Mouse (Mus musculus) kidney, adult 18-20 months (tissue): ENCODE data around the gene Arsg.

Experiments
- DNase-seq: peaks from one replicate; pipeline ENCODE4 v3.0.0; 2021

Gene Arsg

DNA sequence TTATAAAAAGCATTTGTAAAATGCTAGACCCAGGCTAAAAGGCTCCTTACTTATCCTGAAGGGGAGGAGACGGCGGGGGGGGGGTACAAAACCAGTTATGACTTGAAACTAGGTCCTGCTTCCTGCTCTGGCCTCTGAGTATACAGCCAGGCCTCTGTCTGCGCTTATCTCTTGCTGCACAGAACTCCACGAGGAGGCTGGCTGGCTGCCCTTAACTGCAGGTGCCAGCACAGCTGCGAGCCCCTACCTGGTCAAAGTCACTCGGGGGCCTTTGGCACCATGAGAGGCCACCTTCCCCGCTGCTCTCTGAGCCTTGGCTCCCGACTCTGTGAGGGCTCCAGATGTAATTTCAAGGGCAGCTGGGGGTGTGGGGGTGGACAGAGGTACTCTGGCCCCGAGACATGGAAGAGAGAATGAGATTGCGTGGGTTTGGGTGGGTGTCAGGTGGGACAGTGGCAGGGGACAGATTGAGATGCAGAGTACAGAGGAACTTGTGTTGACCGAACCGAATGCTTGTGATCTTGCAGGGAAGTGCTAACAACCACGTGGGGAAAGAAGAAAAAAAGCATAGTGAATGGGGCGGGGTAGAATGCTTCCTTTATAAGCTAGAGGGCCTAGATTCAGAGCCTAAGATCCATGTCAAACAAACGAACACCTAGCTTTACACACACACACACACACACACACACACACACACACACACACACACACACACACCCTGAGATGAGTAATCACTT lies 114.6 kb downstream of the Arsg start:
- no peak for DNase-seq

- no peak for DNase-seq
These were observed 116.8 kb downstream of the Arsg start for GRCm38 (mm10) chr11:109590012-109590411.

GRCm38 (mm10) chr11:109591511-109591910 lies 118.3 kb downstream of the Arsg start:
- DNase-seq: no peak

- no peak for DNase-seq
These were observed 120.2 kb downstream of the Arsg start for GRCm38 (mm10) chr11:109593200-109593981.

GRCm38 (mm10) chr11:109594761-109595160 lies 121.6 kb downstream of the Arsg start:
- DNase-seq: peak; percentile 24

DNA sequence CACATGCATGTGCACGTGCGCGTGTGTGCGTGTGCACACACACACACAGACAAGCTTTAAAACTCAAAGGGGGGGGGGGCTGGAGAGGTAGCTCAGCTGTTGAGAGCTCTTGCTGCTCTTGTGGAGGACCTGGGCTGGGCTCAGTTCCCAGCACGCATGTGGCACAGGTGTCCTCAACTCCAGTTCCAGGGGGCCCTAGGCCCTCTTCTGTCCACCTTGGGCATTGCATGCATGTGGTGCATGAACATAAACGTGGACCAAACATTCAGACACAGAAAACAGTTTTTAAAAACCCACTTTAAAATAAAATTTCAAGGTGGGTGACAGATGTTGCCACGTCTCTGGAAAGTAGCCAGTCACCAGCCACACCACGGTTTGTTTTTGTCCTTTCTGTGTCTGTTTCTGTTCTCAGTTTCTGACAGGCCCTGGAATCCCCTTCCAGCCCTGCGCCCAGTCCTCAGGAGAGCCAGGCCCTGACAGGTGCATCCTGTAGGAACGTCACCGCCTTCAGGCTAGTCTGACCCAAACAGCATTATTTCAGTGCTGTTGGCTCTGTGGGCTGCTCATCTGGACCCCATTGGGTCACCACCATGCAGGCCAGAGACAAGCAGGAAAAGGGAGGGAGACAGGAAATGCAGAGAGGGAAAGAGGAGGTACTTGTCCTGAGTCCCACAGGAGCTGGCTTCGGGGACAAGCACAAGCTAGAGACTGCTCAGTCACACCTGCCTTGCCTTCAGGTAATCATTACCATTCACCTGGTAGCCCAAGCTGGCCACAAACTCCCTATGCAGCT lies 125.8 kb downstream of the Arsg start:
- DNase-seq: no peak

GRCm38 (mm10) chr11:109607600-109607999 lies 134.4 kb downstream of the Arsg start:
- no peak for DNase-seq

- DNase-seq: no peak
These were observed 135.9 kb downstream of the Arsg start for GRCm38 (mm10) chr11:109608976-109609625.

DNA sequence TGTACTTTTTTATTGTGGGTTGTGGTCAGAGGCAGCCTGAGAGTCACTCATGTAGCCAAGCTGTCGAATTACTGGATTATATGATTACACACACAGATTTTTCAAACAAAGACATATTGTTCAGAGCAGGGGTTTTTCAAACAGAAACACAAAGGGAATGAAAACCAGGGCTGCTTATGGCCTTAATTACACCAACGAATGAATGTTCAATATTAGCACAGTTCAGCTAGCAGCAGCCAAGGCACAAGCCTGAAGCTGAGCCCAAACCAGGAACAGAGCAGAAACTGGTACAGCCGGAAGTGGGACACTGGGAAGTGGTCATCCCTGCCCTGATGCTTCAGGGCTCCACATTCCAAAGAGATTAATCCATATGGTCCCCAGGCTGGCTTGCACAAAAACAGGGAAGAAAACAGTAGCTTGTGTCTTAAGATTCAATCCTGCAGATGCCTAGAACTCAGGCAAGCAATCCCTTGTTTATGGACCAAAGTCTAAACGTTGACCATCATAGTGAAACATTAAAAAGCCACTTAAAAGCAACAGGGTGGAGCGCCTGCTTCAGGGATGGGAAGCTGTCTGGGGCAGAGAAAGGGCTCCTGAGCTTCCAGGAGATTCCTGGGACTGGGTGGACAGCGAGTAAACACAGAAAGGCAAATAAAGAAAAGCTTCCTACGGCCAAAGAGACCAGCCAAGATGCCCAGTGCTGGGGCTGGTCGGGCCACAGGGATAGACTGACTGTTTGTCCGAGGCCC lies 137.0 kb downstream of the Arsg start:
- peak; percentile 47 for DNase-seq

GRCm38 (mm10) chr11:109610795-109611302 lies 137.7 kb downstream of the Arsg start:
- no peak for DNase-seq

GRCm38 (mm10) chr11:109611303-109612149 lies 138.4 kb downstream of the Arsg start, which contains the start of gene Wipi1:
Gene Wipi1 (minus strand): TSS chr11:109611967.
- peak; percentile 99 for DNase-seq

GRCm38 (mm10) chr11:109612871-109613529 lies 139.8 kb downstream of the Arsg start:
- DNase-seq: no peak

DNA sequence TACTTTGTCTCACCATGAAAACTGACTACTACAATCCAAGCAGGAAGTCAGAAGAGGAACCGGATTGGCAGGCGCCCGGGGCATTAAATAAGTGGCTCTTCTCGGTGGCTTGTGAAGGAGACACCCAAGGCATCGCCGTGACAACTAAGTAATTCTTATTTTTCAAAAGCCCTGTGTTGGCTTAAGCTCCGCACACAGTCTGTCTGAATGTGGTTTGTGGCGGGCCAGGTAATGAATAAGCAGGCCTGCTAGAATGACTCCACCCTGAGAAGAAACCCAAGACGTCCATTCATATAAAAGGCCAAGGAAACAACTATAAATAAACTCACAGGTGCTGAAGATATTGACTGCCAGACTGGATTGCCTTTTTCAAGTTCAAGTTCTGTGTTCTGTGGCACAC lies 142.1 kb downstream of the Arsg start:
- DNase-seq: no peak

DNA sequence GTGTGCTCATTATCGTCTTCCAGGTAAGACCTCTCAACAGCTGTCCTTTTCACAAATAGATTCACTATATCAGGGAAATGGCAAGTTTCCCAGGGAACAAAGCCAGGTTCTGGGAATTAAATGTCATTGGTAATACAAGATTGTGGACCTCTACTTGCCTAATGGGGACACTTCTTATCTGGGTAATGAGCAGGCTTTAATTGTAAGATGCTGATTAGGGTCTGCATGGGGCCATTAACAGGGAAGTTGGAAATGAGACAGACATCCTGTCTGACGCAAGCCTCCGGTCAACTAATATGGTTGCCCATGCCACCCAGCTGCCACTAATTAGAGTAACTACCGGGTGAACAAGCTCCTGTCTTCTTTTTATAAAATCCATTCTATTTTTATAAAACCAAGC lies 143.2 kb downstream of the Arsg start:
- DNase-seq: no peak

GRCm38 (mm10) chr11:109616766-109617165 lies 143.6 kb downstream of the Arsg start:
- no peak for DNase-seq

DNA sequence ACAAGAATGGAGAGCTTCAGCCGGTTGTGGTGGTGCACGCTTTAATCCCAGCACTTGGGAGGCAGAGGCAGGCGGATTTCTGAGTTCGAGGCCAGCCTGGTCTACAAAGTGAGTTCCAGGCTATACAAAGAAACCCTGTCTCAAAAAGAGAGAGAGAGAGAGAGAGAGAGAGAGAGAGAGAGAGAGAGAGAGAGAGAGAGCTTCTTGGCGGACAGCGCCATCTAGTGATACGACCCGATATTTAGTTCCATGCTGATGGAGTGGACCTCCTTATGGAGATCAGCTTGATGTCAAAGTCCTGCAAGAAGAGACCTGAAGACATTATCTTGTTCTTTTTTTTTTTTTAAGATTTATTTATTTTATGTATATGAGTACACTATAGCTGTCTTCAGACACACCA lies 145.9 kb downstream of the Arsg start:
- peak; percentile 71 for DNase-seq

DNA sequence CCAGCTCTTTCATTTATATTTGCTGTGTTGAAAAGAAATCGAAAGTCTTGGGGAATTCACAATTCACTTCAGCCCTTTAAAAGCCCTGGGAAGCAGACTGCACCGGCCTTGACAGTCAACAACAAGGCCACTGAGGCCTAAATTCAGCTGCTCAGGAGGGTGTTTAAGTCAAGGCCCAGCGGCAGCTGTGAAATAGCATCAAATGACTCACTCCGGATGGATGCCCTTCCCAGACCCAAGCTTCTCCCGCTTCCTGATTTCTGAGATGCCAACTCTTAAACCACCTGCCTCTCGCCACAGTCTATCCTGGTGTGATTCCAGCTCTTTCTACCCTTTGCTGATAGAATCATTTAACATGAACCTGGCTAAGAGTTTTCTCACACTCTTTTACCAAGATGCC lies 147.2 kb downstream of the Arsg start:
- DNase-seq: no peak

- DNase-seq: peak; percentile 59
These were observed 148.0 kb downstream of the Arsg start for GRCm38 (mm10) chr11:109621183-109621582.

DNA sequence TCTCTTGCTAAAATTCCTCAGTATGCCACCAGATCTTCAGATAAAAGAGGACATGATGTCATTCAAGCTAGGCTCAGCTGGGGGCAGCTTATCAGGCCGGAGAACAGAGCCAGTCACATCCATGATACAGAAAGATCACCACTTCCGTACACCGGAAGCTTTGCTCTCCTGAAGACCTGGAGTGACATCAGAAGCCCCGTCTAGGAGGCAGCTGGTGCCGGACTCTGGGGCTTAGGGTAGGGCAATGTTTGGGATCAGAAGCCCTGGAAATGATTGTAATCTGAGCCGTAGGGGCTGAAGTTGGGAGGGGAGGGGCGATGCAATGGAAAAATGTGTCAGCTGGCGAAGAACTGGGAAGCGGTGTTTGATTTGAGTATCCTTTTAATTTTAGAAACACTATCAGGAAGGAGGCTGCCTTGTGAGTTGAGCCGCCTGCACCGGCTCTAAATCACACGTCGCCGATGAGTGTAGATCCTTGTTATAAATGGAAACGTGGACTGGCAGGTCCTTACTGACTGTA lies 149.4 kb downstream of the Arsg start:
- peak; percentile 32 for DNase-seq
